Mouse (Mus musculus) right cerebral cortex, postnatal 36 days (tissue): ENCODE measurements around the gene Cidec.

Experiments
- DNase-seq, 2 experiments: peaks; one replicate each; pipeline ENCODE4 v3.0.0; 2022; ENCODE audit warnings: low spot score in 2 of 2, mixed read lengths in 1 of 2

Gene Cidec

DNA sequence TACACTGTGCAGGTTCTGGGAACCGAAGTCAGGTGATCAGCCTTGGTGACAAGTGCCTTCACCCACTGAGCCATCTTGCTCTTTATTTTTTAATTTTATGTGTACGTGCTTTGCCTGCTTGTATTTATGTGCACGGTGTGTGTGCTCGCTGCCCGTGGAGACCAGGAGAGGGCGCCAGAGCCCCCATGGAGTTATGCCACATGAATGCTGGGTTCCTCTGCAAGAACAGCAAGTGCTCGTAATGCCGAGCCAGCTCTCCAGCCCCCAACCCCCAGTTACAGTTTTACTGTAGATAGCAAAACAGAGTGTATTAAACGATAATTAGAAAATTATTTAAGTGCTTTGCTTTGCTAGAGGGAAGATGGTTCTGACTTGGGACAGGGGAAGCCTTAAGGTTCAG lies 28.9 kb downstream of the Cidec start:
- DNase-seq, result no peak

- peak; percentile 61 to 82 for DNase-seq
Measured at GRCm38 (mm10) chr6:113405483-113405882, 30.1 kb downstream of the Cidec start.

DNA sequence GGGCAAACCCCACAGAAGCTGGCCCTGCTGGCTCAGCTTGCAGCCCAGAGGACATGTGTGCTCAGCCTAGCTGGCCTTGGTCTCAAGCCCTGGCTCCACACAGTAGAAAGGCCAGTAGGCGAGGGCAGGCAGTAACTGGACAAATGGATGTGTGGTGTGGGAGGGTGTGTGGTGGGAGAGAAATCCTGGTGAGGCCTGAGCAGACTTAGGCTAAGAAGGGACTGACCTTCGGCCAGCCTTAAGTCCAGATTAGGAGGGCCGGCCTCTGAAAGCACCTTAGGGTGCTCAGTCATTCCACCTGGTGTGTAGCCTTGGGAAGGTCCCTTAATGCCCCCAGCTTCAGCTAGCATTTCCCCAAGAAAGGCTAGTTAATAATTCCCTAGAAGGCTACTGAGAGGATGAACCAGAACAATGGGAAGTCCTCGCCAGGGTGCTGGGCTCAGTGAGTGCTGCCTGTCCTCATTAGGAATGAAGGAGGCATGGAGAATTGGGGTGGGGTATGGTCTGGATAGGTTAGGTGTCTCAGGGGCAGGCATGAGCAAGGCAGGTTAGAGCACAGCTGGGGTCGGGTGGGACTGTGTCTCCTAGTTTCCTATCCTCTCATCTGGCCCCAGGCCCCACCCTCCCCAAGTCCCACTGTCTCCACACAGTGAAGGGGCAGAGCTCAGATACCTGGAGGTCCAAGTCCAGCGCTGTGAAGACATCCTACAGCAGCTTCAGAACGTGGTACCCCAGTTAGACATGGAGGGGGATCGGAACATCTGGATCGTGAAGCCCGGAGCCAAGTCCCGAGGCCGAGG lies 30.7 kb downstream of the Cidec start:
- no peak for DNase-seq

- DNase-seq, result no peak
Measured at GRCm38 (mm10) chr6:113402094-113402493, 33.5 kb downstream of the Cidec start.

DNA sequence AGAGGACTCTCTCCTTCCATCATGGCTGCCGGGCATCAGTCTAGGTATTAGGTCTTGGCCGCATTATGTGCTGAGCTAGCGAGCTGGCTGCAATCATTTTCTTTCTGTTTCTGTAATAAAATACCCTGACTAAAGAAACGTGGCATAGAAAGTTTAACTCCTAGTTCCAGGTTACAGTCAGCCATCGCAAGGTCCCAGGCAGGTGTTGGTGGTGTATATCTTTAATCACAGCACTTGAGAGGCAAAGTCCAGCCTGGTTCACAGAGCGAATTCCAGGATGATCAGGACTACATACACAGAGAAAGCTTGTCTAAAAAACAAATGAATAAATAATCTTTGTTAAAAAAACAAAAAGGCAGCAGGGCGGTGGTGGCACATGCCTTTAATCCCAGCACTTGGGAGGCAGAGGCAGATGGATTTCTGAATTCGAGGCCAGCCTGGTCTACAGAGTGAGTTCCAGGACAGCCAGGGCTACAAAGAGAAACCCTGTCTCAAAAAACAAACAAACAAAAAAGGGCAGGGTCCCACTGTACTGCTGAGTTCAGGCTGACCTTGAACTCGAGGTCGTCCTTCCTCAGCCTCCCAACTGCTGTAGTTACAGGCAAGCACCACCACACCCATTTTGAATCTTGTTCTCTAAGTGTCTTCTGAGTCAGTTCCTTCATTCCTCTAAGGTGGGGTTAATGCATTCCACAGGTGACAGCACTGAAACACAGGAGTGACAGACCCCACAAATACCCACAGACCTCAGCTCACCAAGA lies 39.1 kb downstream of the Cidec start:
- DNase-seq, result no peak

DNA sequence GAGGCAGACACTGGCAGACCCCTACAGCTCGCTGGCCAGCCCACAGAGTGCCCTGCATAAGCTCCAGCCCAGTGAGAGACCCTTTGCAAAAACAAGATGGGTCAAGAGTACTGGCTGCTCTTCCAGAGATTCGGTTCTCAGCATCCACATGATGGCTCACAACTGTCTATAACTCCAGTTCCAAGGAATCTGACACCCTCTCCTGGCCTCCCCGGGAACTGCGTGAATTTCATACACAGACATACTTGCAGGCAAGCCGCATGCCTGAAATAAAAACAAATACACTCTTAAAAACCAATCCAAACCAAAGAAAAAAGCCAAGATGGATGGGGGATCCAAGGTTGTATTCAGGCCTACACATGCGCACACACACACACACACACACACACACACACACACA lies 40.1 kb downstream of the Cidec start:
- DNase-seq, result no peak

- DNase-seq, result no peak
Measured at GRCm38 (mm10) chr6:113394811-113395210, 40.7 kb downstream of the Cidec start.

- DNase-seq, result no peak
Measured at GRCm38 (mm10) chr6:113393951-113394350, 41.6 kb downstream of the Cidec start.

- DNase-seq, result no peak
Measured at GRCm38 (mm10) chr6:113392387-113393071, 43.0 kb downstream of the Cidec start.

- no peak for DNase-seq
Measured at GRCm38 (mm10) chr6:113392015-113392386, 43.6 kb downstream of the Cidec start.

DNA sequence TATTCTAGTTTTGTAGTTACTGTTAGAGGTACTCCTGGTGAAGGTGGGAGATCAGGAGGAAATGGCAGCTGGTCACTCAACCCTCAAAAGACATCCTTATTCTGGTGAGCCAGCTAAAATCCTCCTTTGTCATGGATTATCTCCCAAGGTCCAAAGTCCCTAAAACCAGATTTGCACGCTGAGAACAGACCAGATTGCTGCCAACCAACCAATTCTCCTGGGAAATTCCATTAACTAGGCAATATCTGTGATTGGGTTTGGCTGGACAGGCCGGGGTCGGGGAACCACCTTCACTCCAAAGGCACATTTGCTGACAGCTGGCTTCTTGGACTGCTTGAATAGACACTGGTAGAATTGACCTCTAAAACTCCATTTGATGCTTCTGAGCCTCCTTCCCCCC lies 44.8 kb downstream of the Cidec start:
- DNase-seq, result no peak

- DNase-seq, result no peak
Measured at GRCm38 (mm10) chr6:113388960-113389359, 46.6 kb downstream of the Cidec start, which contains the start of gene Ttll3. Ttll3 (plus strand) TSS chr6:113389260.

DNA sequence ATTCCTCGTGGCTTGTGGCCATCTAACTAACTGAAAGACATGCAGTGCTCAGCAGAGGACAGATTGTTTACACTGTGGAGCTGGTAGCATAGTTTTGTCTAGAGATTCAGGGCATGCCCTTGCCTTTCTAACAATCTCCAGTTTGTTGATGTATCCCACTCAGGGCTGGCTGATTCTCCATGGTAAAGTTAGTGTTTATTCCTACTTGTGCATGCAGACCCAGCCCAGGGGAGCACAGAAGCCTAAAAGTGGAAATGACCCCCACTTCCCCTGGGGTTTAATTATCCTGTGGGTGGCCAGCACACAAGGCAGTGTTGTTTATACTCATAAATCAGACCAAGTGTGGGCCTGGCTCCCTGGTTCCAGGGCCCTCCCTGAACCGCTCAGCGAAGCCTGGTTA lies 49.5 kb downstream of the Cidec start:
- DNase-seq, result no peak

DNA sequence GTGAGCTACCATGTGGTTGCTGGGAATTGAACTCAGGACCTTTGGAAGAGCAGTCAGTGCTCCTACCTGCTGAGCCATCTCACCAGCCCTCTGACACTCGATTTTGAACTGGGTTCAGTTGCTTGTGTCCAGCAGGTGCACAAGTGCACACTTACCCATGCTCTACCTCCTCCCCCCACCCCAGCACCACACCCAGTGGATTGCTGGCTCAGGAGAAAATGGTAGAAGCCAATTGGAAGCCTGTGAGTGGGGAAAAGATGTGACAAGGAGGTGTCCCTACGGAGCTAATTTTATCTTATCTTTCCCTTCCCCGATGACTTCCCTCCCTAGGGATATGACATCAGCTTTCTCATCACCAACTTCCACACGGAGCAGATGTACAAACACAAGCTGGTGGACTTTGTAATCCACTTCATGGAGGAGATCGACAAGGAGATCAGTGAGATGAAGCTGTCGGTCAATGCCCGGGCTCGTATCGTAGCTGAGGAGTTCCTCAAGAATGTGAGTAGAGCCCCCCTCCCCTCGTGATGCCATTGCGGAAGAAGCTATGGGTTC lies 50.3 kb downstream of the Cidec start:
- DNase-seq, result no peak

DNA sequence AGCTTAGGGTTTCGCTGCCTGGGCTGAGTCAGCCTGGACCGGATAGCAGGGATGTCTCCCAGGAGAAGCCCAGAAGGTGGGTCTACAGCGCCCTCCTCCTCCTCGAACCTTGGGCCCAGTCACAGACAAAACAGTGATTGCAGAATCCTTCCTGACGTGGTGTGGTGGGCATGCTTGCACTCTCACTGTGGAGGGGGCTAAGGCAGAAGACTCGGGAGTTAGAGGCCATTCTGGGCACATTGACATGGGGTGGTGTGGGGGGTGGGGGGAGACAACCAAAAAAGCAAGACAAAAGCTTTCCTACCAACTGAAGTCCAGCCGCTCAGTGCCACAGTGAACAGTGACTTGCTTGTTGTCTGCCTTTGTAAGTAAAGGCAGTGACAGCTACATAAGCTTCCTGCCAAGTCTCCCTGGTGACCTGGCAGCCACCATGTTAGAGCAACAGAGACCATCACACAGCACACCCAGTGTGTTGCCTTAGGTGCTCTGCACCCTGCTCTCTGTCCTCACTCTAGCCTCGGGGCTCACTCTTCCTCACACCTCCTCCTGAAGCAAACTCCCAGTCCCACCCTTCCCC lies 51.1 kb downstream of the Cidec start:
- DNase-seq, result no peak

DNA sequence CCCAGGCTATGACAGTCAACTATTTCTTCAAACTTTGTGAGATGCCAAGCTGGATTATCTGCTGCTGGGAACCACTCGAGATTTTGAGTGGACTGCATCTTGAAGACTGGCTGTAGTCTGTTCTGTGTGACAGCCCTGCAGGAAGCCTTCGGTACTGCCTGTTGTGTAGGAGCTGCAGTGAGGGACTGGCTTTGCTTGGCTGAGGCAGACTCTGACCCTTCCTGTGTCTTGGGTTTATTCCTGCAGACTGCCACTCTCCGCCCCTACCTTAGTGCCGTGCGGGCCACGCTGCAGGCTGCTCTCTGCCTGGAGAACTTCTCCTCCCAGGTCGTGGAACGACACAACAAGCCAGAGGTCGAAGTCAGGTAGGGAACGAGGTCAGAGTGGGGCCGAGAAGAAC lies 55.1 kb downstream of the Cidec start:
- DNase-seq, result no peak

DNA sequence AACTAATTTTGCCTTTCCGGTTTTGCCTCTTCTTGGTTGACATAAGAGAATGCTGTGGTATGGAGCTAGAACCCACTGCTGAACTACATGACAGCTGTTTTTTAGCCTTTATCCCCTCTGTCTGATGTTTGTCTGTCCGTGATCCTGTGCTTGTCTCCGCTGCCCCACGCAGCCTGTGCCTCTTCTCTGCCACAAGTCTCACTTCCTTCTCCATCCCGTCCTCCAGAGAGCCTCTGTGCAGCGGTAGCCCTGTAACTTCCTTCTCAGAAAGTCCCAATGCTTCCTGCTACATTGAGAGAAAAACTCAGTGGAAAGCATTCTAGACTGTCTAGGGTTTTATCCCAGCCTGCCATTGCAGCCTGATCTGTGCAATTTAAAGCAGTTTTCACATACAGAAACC lies 56.3 kb downstream of the Cidec start:
- no peak for DNase-seq

DNA sequence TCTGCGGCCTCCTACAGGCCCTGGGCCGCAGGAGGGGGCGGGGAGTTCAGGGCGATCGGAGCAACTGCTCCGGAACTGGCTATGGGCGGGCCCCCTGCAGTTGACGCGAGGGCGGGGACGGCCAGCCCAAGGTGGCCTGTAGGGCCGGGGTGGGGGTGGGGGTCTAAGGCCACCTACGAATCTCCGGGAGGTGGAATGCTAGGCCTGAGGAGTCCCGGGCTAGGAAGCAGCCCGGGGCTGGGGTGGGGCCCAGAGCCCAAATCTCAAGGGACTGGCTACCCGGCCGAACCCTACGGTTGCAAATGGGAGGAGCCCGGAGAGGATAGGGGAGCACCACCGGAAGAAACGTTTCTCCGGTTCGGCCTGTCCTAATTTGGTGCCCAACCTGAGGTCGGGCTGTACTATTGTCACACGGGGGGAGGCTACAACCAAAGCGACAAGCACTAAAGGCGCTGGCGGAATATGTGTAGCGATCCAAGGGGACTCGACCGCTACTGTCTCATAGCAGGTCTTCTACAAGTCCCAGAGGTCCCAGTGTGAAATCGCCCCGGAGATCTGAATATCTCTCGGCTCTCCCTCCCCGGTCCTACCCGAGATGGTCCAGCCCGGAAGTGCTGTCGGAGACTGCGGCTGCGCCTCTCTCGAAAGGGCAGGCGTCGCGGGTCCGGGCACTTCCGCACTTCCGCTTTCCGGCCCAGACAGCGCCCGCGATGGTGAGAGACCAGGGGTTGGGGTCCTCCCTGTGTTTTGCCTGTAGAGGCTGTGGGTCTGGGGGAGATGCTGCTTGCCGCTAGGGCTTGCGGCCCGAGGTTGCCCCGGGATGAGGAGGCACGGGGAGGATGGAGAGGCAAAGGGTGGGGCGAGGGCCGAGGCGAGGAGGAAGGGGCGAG lies 57.8 kb downstream of the Cidec start, which contains the start of the genes Tada3 and Arpc4:
Gene Tada3 (minus strand): TSS at position 388 of the 890 bp plus-strand sequence.
Gene Arpc4 (plus strand): TSS at position 620 of the 890 bp plus-strand sequence.
- DNase-seq, result peak; percentile 84 to 86

DNA sequence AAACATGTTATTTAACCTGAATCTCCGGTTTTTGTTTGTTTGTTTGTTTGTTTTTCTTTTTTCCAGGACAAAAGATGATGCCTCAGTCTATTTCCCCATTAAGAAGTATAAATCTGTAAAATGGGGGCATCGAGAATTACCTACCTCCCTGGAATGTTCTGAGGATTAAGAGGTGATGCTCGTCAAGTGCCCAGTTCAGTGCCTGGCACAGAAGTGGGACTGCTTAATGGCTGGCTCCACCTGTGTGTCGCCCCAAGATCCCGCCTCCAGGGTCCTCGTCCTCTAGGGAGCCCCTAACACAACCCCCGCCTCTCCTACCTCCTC lies 58.4 kb downstream of the Cidec start:
- DNase-seq, result no peak
